Comparison of ENCODE assay signal across 8 mouse cellular contexts in the genomic region with DNA sequence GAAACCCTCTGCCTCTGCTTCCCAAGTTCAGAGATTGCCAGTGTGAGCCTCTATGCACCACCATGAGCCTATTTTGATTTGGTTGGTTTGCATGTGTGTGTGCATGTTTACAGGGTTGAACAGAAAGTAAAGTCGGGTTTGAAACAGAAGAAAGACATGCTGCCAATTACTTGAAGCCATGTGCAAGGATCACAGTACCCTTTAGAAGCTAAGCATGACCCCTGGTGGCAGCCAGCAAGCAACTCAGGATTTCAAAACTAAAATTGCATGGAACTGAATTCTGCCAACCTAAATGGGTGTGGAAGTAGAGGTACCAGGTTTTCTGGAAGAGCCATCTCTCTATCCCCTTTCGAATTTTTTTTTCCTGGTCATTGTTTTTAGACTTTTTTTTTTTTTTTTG. TPM values are rescaled to one million over a fixed set of nuclear protein-coding genes. Genes with fewer than 3 reads are reported as not detected.
DNase-seq lines count a peak whose midpoint lies in the region; ATAC-seq and TF ChIP-seq lines count a peak whose summit lies in the region.

No protein-coding gene starts in this region.

- intact Hi-C loops in heart, postnatal 14 days (cut with DNase I) = loop anchor here (5.0 to 10.0 kb wide), 2 partner anchors 118 to 250 kb away; no protein-coding TSS in a partner anchor

- ATAC-seq in heart, postnatal 0 days (ENCODE audit: insufficient read depth, low read depth) = no peak
- ATAC-seq in megakaryocyte-erythroid progenitor cell, adult 5-6 weeks (replicated peaks; ENCODE audit: low FRiP score, low TSS enrichment, poor library complexity, severe bottlenecking) = no peak; the same call in 1 of the 2 replicates

- TF ChIP-seq EP300 in heart, postnatal 0 days (IDR thresholded peaks at IDR 0.05; ENCODE audit: low read depth) = no peak

- H3K4me1 ChIP-seq in heart, postnatal 0 days (ENCODE audit: control insufficient read depth, insufficient read depth) = no peaks in the 10 kb centered on the region

- WGBS in heart, postnatal 0 days = 36% methylated on average over 2 of the region's 2 CpGs

- no peaks in the 10 kb centered on the region for H3K36me3 ChIP-seq in heart, postnatal 0 days (replicated peaks; ENCODE audit: control insufficient read depth, insufficient read depth, low read length)

- no peak overlapping the region for H3K4me3 ChIP-seq in heart, postnatal 0 days (ENCODE audit: low read depth, low read length)

- TF ChIP-seq CTCF in heart, postnatal 0 days (IDR thresholded peaks at IDR 0.05; ENCODE audit: low read depth) = peak; percentile 53

- no peaks in the 10 kb centered on the region for H3K9me3 ChIP-seq in heart, postnatal 0 days (replicated peaks; ENCODE audit: control insufficient read depth, low read length)

- H3K27me3 ChIP-seq in heart, postnatal 0 days (ENCODE audit: control insufficient read depth, insufficient read depth, low read length) = no peaks in the 10 kb centered on the region

- DNase-seq in heart, postnatal 0 days (ENCODE audit: low spot score) = peak; percentile 24
- DNase-seq in heart, adult 11 months = no peak
- DNase-seq in CD4-positive helper T cell, adult 2 months (ENCODE audit: low read depth, low spot score) = peak; percentile 60
- DNase-seq in adipocyte (ENCODE audit: low spot score) = peak; percentile 83
- DNase-seq in heart, postnatal 14 days = peak; percentile 19 to 41
- peak; percentile 12 for DNase-seq in retina, postnatal 1 day
- DNase-seq in layer of hippocampus, adult 9-11 months = no peak

- no peak overlapping the region for H3K27ac ChIP-seq in heart, postnatal 0 days (ENCODE audit: low read depth)

- no peak overlapping the region for H3K9ac ChIP-seq in heart, postnatal 0 days (replicated peaks; ENCODE audit: low read depth, low read length)

- H3K4me2 ChIP-seq in heart, postnatal 0 days (ENCODE audit: low read depth, low read length) = no peak overlapping the region

RNA-seq across cellular contexts. Expression of gene Med14, which starts 33.0 kb away (rescaled TPM):
- 40.1 and 41.9 TPM in 2 replicates for total RNA-seq in heart, postnatal 0 days (2014; rRNA removed; ENCODE audit: low replicate concordance)
- 9.6 and 10.8 TPM in 2 replicates for polyA plus RNA-seq in heart, postnatal 0 days (2015; fragmentation: Nextera tagmentation; extraction: Ambion mirVana)
- total RNA-seq in heart, postnatal 14 days (2021) = 10 to 100 TPM; 28.2 to 32.0 TPM
- total RNA-seq in megakaryocyte-erythroid progenitor cell, adult 5-6 weeks (2014; fragmentation: Nextera tagmentation) = 61.8 TPM in 2 replicates
- total RNA-seq in megakaryocyte-erythroid progenitor cell, adult 5-6 weeks (2017) = 24.1 and 25.8 TPM in 2 replicates

Comparison
In these comparisons a context has a peak if more than half of its experiments do, and no peak if none do; other contexts are left out.
1. DNase-seq: peak in heart, postnatal 0 days (single experiment), CD4-positive helper T cell, adult 2 months (single experiment), adipocyte (single experiment), heart, postnatal 14 days (2 of 2) and retina, postnatal 1 day (single experiment); none in heart, adult 11 months (single experiment) and layer of hippocampus, adult 9-11 months (single experiment).